Mouse (Mus musculus) testis, adult 2 months (tissue): ENCODE measurements around the gene Ppil6.

Experiments used
- CTCF ChIP-seq: fragments of 200-500 bp; IDR thresholded peaks from 2 replicates; pipeline ENCODE4 v1.5.1; 2012; ENCODE audit warnings: low read depth, mild to moderate bottlenecking, inconsistent platforms, low read length, moderate library complexity; ENCODE audit not compliant: control insufficient read depth, insufficient read depth, insufficient replicate concordance
- POLR2A ChIP-seq: fragments of 200-500 bp; IDR thresholded peaks from 2 replicates; pipeline ENCODE4 v1.6.1; 2012; ENCODE audit warnings: low read depth, mild to moderate bottlenecking, inconsistent platforms, low read length, moderate library complexity; ENCODE audit not compliant: control insufficient read depth

GRCm38 (mm10) chr10:41558401-41558800 lies 68.2 kb downstream of the Ppil6 start:
- TF ChIP-seq POLR2A (no peak), CTCF (no peak)
